Mouse (Mus musculus) hindbrain, embryonic 16.5 days (tissue): Measurements from ENCODE around the gene Armc3. TPM values are rescaled to one million over a fixed set of nuclear protein-coding genes. Genes with fewer than 3 reads are reported as not detected.

ENCODE experiments used
- ATAC-seq: fragments of 200-750 bp; cut with Nextera tagmentation; 2 replicates; pipeline ENCODE4 v1.8.0; 2017; ENCODE audit warnings: moderate TSS enrichment, moderate library complexity
- H3K27ac ChIP-seq: fragments of 300-500 bp; sonication (generic); 2 replicates; pipeline ENCODE4 v1.5.1; 2014; ENCODE audit warnings: low read depth, mild to moderate bottlenecking, control low read depth, low read length, moderate library complexity
- H3K27me3 ChIP-seq: fragments of 300-500 bp; sonication (generic); replicated peaks from 2 replicates; pipeline ENCODE4 v1.6.1; 2014; ENCODE audit warnings: low read length; ENCODE audit not compliant: control insufficient read depth, insufficient read depth
- H3K36me3 ChIP-seq: fragments of 300-500 bp; sonication (generic); 2 replicates; pipeline ENCODE4 v1.6.1; 2014; ENCODE audit warnings: mild to moderate bottlenecking, low read length, moderate library complexity, mixed read lengths; ENCODE audit not compliant: control insufficient read depth, insufficient read depth
- H3K4me1 ChIP-seq: fragments of 300-500 bp; sonication (generic); 2 replicates; pipeline ENCODE4 v1.6.1; 2014; ENCODE audit warnings: low read depth, low read length; ENCODE audit not compliant: control insufficient read depth, insufficient read depth
- H3K4me2 ChIP-seq: fragments of 300-500 bp; sonication (generic); 2 replicates; pipeline ENCODE4 v1.6.1; 2014; ENCODE audit warnings: mild to moderate bottlenecking, low read length, control low read depth, moderate library complexity
- H3K4me3 ChIP-seq: fragments of 300-500 bp; sonication (generic); 2 replicates; pipeline ENCODE4 v1.5.1; 2014; ENCODE audit warnings: mild to moderate bottlenecking, low read length, control low read depth, moderate library complexity
- H3K9ac ChIP-seq: fragments of 300-500 bp; sonication (generic); 2 replicates; pipeline ENCODE4 v1.6.1; 2014; ENCODE audit warnings: low read depth, mild to moderate bottlenecking, control low read depth, low read length, moderate library complexity
- H3K9me3 ChIP-seq: fragments of 300-500 bp; sonication (generic); 2 replicates; pipeline ENCODE4 v1.6.1; 2014; ENCODE audit warnings: mild to moderate bottlenecking, low read length, moderate library complexity; ENCODE audit not compliant: control insufficient read depth
- WGBS: fragments of 180-500 bp; shearing (Covaris S2); extraction: QIAGEN DNeasy Blood & Tissue Kit; methylation state at CpG from one replicate; pipeline ENCODE4 v1.1.7; 2014; 5-methylcytosine and 5-hydroxymethylcytosine counted together
- polyA plus RNA-seq: library from polyadenylated mRNA; unstranded; fragments of >200 nt; fragmentation: Nextera tagmentation; extraction: Ambion mirVana; gene quantifications from 2 replicates; pipeline ENCODE4 v1.2.1, GENCODE M21; 2015

Armc3 gene
- polyA plus RNA-seq: 1.6 and 1.9 TPM in 2 replicates

DNA sequence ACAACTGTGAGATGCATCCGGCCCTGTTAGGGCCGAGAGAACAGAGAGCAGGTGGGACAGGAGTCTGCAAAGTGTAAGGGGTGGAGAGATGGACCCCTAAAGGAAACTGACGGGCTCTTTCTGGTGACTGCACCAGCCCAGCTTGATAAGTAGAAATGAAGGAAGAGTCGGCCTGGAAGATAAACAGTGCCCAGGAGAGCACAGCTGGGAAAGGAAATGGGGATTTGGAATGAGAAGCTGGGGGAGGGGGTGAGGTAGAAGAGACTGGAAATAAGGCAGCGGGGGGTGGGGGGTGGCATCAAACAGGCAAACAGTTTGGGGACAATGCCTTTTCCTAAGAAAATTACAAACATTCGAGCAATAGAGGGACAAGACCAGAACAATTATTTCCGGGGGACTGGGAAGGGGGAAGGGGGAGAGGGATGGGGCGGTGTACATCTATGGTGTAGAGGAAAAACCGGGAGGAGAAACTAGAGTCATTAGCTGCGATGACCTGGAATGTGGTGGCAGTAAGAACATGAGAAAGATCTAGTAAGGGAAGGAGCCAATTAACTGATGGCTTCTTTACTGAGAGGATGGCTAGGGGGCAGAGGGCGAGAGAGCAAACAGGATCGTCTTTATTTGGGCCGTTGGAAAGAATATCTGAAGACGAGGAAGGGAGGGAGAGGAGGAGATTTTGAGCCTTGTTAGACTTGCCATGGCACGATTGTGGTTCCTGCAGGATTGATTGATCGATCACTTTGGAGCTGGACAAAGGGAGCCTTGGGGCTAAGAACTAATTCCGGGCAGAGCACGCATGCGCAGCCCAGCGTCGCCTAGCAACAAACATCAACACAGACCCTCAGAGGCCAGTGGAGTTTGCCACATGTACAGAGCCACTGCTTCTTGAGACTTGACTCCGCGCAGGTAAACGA, at the start of gene Armc3:
Armc3 (plus strand) TSS at position 851 of the 914 bp plus-strand sequence.
- H3K9me3 ChIP-seq: no peaks in the 10 kb centered on the region
- 10% methylated on average over 24 of the region's 24 CpGs for WGBS
- H3K4me1 ChIP-seq: peaks cover 9% of the 10 kb centered on the region
- peak; percentile 100 for ATAC-seq
- H3K9ac ChIP-seq: peak within 1 kb of the TSS; percentile 72
- H3K36me3 ChIP-seq: no peaks in the 10 kb centered on the region
- H3K27ac ChIP-seq: peak within 1 kb of the TSS; percentile 76
- peak within 1 kb of the TSS; percentile 57 for H3K4me3 ChIP-seq
- H3K4me2 ChIP-seq: peak within 1 kb of the TSS; percentile 94
- H3K27me3 ChIP-seq: no peaks in the 10 kb centered on the region

DNA sequence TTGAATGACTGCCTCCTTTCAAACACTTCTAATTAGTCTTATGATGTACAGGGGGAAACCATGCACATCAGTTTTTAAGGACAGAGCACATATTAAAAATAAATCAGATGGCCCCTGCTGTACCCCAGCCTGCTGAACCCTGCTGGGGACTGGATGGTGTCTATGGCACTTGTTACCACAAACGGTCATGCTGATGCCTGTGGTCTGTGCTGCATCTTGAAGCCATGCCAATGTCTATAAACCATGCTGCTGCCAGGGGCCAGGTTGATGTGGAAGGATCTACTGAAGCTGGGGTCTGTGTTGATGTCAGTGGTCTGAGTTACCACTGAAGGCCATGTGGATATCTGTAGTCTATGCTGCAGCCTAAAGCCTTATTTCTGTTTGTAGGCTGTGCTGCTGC, 46.4 kb upstream of the Armc3 start:
- no peaks in the 10 kb centered on the region for H3K36me3 ChIP-seq

DNA sequence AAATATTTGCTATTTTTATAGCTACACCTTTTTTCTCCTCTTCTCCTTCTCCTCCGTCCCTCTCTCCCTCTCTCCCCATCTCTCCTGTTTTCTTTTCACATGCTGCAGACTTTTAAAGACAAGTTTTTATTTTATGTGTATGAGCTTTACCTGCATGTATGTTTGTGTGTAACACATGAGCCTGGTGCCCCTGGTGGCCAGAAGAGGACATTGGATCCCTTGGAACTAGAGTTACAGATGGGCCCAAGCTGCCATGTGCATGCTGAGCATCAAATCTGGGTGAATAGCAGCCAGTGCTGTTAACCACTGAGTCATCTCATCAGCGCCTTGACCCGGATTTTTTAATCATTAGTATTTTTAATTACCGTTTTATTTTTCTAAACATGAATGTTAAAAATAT, 42.9 kb upstream of the Armc3 start:
- 67% methylated on average over 4 of the region's 4 CpGs for WGBS
- Histone ChIP-seq H3K36me3 (no peaks in the 10 kb centered on the region), H3K27me3 (no peaks in the 10 kb centered on the region), H3K9ac (no peak overlapping the region), H3K4me2 (no peak overlapping the region), H3K4me3 (no peak overlapping the region), H3K9me3 (no peaks in the 10 kb centered on the region), H3K4me1 (no peaks in the 10 kb centered on the region), H3K27ac (no peak overlapping the region)
- no peak for ATAC-seq

More for the DNA sequence above, 46.4 kb upstream of the Armc3 start:
- H3K9me3 ChIP-seq: no peaks in the 10 kb centered on the region
- 54% methylated on average over 1 of the region's 1 CpGs for WGBS
- no peak overlapping the region for H3K27ac ChIP-seq
- H3K4me1 ChIP-seq: no peaks in the 10 kb centered on the region
- ATAC-seq: no peak
- no peak overlapping the region for H3K4me2 ChIP-seq
- no peaks in the 10 kb centered on the region for H3K27me3 ChIP-seq
- no peak overlapping the region for H3K9ac ChIP-seq
- H3K4me3 ChIP-seq: no peak overlapping the region

DNA sequence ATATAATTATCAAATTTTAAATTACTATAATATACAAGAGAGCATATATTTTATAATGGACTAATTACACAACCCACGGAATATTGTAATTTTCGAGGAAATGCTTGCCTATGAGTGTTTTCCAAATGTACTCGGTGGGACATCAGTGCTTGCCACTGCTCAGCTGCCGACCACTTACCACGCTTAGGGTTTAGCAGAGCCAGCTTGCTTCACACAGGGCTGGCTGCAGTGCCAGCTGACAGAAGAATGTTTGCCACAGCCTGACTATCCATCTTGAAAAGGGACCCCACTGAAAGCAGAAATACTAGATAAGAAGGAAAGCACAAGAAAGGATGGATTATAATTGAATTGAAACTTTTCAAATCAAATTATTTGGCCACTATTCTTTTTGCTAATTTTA, 39.6 kb upstream of the Armc3 start:
- H3K9me3 ChIP-seq: no peaks in the 10 kb centered on the region
- WGBS: 50% methylated on average over 5 of the region's 5 CpGs
- no peak for ATAC-seq
- H3K4me3 ChIP-seq: no peak overlapping the region
- H3K27ac ChIP-seq: no peak overlapping the region
- no peaks in the 10 kb centered on the region for H3K27me3 ChIP-seq
- H3K9ac ChIP-seq: no peak overlapping the region
- H3K4me2 ChIP-seq: no peak overlapping the region
- H3K36me3 ChIP-seq: no peaks in the 10 kb centered on the region
- no peaks in the 10 kb centered on the region for H3K4me1 ChIP-seq

DNA sequence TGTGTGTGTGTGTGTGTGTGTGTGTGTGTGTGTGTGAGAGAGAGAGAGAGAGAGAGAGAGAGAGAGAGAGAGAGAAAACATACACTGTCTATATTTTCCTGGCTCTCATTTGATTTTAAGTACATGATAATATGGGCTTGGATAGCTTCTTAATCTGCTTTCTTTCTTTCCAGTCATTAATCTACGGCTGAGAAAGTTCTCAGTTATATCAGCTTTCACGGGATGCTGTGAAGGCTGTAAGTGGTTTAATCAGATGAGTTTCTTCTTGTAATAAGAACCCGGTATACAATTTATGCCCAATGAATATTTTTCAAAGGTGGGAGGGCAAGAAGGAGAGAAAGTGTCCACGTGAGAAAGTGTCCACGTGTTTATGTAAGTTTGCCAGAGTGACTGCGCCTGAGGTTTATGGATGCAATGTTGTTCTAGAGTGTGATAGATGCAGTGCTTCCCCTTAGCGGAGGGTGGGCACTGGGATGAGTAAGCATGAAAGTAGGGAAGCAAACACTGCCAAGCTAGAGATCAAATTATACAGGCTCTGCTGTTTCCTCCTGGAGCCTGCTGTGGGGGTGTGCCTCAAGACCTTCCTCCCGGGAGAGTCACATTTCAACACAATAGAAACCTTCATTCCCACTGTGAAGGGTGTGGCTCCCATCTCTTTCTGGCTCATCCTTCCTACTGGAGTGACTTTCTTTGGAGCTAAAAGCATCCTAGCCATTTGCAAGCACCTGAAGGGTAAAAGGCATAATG, 38.6 kb upstream of the Armc3 start:
- Histone ChIP-seq H3K27me3 (no peaks in the 10 kb centered on the region), H3K36me3 (no peaks in the 10 kb centered on the region), H3K4me1 (no peaks in the 10 kb centered on the region), H3K9ac (no peak overlapping the region), H3K4me2 (no peak overlapping the region), H3K9me3 (no peaks in the 10 kb centered on the region), H3K27ac (no peak overlapping the region), H3K4me3 (no peak overlapping the region)
- WGBS: 24% methylated on average over 8 of the region's 8 CpGs
- 0 out of 2 replicates have a peak, but pooled peaks have one; percentile 50 for ATAC-seq

DNA sequence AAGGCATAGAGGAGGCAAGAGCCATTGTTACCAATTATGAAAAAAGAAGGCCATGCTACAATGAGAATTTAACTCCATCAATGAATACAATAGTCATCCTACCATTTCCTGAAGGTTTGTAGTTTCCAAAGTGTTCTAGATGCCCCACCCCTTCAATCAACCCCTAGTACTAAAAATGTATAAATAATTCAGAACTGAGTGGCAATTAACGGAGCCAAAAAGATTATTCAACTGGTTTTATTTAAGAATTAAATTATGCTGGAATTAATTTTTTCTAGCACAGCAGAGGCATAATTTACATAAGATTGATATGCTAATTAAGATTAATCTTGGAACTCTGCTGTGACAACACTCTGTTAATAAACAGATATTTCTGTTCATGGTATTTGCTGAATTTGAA, 34.9 kb upstream of the Armc3 start:
- no peaks in the 10 kb centered on the region for H3K9me3 ChIP-seq
- ATAC-seq: no peak
- H3K4me1 ChIP-seq: no peaks in the 10 kb centered on the region
- H3K4me2 ChIP-seq: no peak overlapping the region
- no peak overlapping the region for H3K4me3 ChIP-seq
- WGBS: 34% methylated on average over 1 of the region's 1 CpGs
- no peak overlapping the region for H3K9ac ChIP-seq
- H3K27me3 ChIP-seq: no peaks in the 10 kb centered on the region
- no peak overlapping the region for H3K27ac ChIP-seq
- no peaks in the 10 kb centered on the region for H3K36me3 ChIP-seq

DNA sequence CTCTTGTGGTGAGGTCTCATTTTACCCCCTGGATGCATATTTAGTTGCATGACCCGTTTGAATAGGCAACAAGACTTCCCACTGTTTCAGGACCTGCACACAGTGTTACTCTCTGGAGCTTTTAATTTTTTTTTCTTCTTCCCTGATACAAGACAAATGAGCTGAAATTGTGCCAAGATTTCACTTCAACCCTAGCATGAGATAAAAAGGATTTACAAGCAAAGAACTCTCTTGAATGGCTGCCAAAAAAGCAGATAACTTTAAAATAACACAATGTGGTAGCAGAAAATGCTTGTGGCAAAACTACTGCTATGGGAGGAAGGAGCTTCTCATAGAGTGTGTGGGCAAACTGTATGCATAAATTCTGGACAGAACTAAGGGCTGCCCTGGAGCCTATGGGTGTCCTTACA, 22.3 kb upstream of the Armc3 start:
- 14% methylated on average over 1 of the region's 1 CpGs for WGBS
- Histone ChIP-seq H3K9ac (no peak overlapping the region), H3K9me3 (no peaks in the 10 kb centered on the region), H3K27me3 (no peaks in the 10 kb centered on the region; the same call in 1 of the 2 replicates), H3K4me2 (no peak overlapping the region), H3K4me1 (no peaks in the 10 kb centered on the region), H3K36me3 (no peaks in the 10 kb centered on the region), H3K4me3 (no peak overlapping the region), H3K27ac (no peak overlapping the region)
- no peak for ATAC-seq

DNA sequence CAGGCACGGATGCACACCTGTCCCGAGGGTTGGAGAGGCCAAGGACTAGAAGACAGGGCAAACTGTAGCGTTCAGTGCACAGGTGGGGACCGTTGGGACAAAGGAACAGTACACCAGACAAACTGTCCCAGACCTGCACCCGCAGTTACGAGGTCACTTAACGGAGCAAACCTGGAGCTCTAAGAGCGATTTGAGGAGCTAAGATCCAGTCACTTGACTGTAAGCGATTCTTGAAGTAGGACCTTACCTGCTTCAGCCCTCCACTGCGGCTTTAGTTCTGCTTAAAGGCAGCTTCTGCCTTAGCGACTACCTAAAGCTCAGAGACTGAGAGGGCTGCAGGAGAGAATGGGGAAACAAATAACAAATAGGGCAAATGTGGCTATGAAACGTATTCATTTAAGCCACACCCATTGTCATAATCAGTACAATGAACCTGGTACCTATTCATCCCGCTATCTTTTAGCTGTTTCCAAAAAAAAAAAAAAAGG, 308 bp downstream of the Armc3 start:
- WGBS: 28% methylated on average over 13 of the region's 13 CpGs
- H3K27ac ChIP-seq: no peak overlapping the region

DNA sequence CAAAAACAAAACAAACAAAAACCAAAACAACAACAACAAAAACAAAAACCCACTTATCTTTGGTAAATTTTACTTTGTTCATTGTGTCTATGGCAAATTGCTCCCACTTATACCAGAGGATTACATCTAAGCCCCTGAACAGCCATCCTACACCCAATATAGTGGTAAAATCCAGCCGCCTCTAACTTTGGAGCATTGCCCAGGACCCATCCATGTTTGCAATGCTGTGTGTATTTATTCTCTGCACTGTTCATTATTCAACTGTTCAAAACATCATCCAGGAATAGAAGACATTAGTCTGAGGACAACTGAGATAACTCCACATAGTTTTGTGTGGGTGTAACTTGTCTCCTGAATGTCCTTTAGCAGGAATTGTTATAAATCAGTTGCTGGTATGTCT, 1.0 kb downstream of the Armc3 start:
- WGBS: 68% methylated on average over 1 of the region's 1 CpGs
- H3K4me2 ChIP-seq: no peak overlapping the region
- no peaks in the 10 kb centered on the region for H3K9me3 ChIP-seq
- no peak overlapping the region for H3K27ac ChIP-seq
- no peaks in the 10 kb centered on the region for H3K27me3 ChIP-seq
- H3K4me3 ChIP-seq: no peak overlapping the region
- no peak overlapping the region for H3K9ac ChIP-seq
- ATAC-seq: no peak
- H3K4me1 ChIP-seq: peaks cover 9% of the 10 kb centered on the region
- no peaks in the 10 kb centered on the region for H3K36me3 ChIP-seq

More for the DNA sequence above, 308 bp downstream of the Armc3 start:
- Histone ChIP-seq H3K9me3 (no peaks in the 10 kb centered on the region), H3K4me3 (peak overlapping the region; percentile 57), H3K4me1 (peaks cover 9% of the 10 kb centered on the region), H3K27me3 (no peaks in the 10 kb centered on the region), H3K36me3 (no peaks in the 10 kb centered on the region), H3K9ac (peak overlapping the region; percentile 72), H3K4me2 (peak overlapping the region; percentile 94)
- no peak for ATAC-seq
